Mouse (Mus musculus) midbrain, embryonic 12.5 days (tissue): ENCODE data around the gene Olfr95. TPM values are rescaled to one million over a fixed set of nuclear protein-coding genes. Genes with fewer than 3 reads are reported as not detected.

Experiments
- ATAC-seq: fragments of 200-750 bp; cut with Nextera tagmentation; 2 replicates; pipeline ENCODE4 v1.8.0; 2017; ENCODE audit warnings: low read depth, moderate TSS enrichment, moderate library complexity; ENCODE audit not compliant: low FRiP score
- H3K27ac ChIP-seq: fragments of 300-500 bp; sonication (generic); replicated peaks from 2 replicates; pipeline ENCODE4 v1.5.1; 2016; ENCODE audit warnings: mild to moderate bottlenecking
- H3K27me3 ChIP-seq: fragments of 300-500 bp; sonication (generic); 2 replicates; pipeline ENCODE4 v1.6.1; 2016; ENCODE audit warnings: mild to moderate bottlenecking
- H3K36me3 ChIP-seq: fragments of 300-500 bp; sonication (generic); 2 replicates; pipeline ENCODE4 v1.6.1; 2016
- H3K4me1 ChIP-seq: fragments of 300-500 bp; sonication (generic); 2 replicates; pipeline ENCODE4 v1.6.1; 2016
- H3K4me2 ChIP-seq: fragments of 300-500 bp; sonication (generic); replicated peaks from 2 replicates; pipeline ENCODE4 v1.6.1; 2016; ENCODE audit warnings: mild to moderate bottlenecking, moderate library complexity
- H3K4me3 ChIP-seq: fragments of 300-500 bp; sonication (generic); 2 replicates; pipeline ENCODE4 v1.5.1; 2016; ENCODE audit warnings: mild to moderate bottlenecking
- H3K9ac ChIP-seq: fragments of 300-500 bp; sonication (generic); replicated peaks from 2 replicates; pipeline ENCODE4 v1.6.1; 2016; ENCODE audit warnings: mild to moderate bottlenecking, moderate library complexity
- H3K9me3 ChIP-seq: fragments of 300-500 bp; sonication (generic); 2 replicates; pipeline ENCODE4 v1.6.1; 2016; ENCODE audit warnings: mild to moderate bottlenecking
- WGBS: fragments of 180-500 bp; shearing (Covaris S2); methylation state at CpG from one replicate; pipeline ENCODE4 v1.1.7; 2016; 5-methylcytosine and 5-hydroxymethylcytosine counted together
- polyA plus RNA-seq: library from polyadenylated mRNA; unstranded; fragments of >200 nt; fragmentation: Nextera tagmentation; extraction: Ambion mirVana; gene quantifications from 2 replicates; pipeline ENCODE4 v1.2.1, GENCODE M21; 2016

Olfr95 gene
- polyA plus RNA-seq, 1 experiment from 2014 or later: not detected

DNA sequence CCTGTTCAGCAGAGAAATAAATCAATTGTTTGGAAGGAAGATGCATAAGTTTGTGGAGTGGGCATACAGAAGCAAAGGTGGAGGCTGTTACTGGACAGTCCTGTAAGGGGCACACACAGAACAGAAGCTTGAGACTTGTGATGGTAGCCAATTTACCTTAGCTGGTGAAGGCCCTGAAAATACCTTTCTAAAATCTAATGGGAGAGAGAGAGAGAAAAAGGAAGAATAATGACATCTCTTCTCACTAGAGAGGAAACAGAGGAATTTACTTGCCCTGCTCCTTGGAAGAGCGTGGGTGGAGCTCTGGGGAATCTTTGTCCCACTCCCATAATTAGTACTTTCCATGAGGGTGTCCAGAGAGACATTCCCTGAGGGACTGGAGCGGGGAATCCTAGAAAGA, 12.0 kb downstream of the Olfr95 start, which contains the start of gene Olfr94:
Olfr94 (minus strand) TSS at position 101 of the 400 bp plus-strand sequence.
- H3K4me1 ChIP-seq: peaks cover 8% of the 10 kb centered on the region
- no peak within 1 kb of the TSS for H3K4me2 ChIP-seq
- WGBS: 74% methylated on average over 2 of the region's 2 CpGs

DNA sequence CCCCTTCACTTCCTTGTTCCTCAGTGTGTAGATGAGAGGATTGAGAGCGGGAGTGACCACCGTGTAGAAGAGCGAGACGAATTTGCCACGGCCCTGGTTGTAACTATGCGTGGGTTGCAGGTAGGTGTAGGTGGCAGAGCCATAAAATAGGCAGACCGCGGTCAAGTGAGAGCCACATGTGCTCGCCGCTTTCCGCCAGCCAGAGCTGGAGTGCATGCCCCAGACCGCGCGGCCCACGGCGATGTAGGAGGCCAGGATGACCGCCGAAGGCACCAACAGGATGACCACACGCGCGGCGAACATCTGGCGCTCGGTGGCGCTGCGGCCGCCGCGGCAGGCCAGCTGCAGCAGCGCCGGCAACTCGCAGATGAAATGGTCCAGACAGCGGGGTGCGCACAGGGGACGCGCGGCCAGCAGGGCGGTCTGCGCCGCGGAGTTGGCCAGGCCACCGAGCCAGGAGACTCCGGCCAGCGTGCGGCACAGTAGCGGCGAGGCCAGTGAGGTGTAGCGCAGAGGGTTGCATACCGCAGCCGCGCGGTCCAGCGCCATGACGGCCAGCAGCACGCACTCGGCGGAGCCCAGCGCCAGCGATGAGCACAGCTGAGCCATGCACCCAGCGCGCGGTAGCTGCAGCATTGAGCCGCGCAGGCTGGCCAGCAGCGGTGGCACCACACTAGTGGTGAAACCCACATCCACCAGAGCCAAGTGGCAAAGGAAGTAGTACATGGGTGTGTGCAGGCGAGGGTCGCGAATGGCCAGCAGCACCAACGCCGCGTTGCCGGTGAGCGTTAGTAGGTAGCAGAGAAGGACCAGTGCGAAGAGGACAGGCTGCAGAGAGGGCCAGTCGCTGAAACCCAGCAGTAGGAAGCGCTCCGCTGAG, 15.8 kb downstream of the Olfr95 start:
- Histone ChIP-seq H3K27ac (0 out of 2 replicates have a peak overlapping the region, but pooled peaks have one; percentile 26), H3K9ac (peak overlapping the region; percentile 63), H3K36me3 (no peaks in the 10 kb centered on the region), H3K27me3 (peaks cover 46% of the 10 kb centered on the region), H3K9me3 (no peaks in the 10 kb centered on the region), H3K4me2 (peak overlapping the region; percentile 96), H3K4me1 (peaks cover 8% of the 10 kb centered on the region), H3K4me3 (peak overlapping the region; percentile 64)
- ATAC-seq: peak; percentile 92
- WGBS: under 1% methylated on average over 77 of the region's 77 CpGs

More for the DNA sequence above, 12.0 kb downstream of the Olfr95 start, which contains the start of gene Olfr94:
- Histone ChIP-seq H3K27ac (no peak within 1 kb of the TSS), H3K27me3 (peaks cover 37% of the 10 kb centered on the region), H3K9me3 (no peaks in the 10 kb centered on the region), H3K36me3 (no peaks in the 10 kb centered on the region), H3K9ac (no peak within 1 kb of the TSS), H3K4me3 (no peak within 1 kb of the TSS)
- no peak for ATAC-seq

- no peak overlapping the region for H3K27ac ChIP-seq
- 94% methylated on average over 5 of the region's 5 CpGs for WGBS
- no peak overlapping the region for H3K9ac ChIP-seq
- no peaks in the 10 kb centered on the region for H3K36me3 ChIP-seq
- no peaks in the 10 kb centered on the region for H3K9me3 ChIP-seq
- peaks cover 38% of the 10 kb centered on the region for H3K27me3 ChIP-seq
- no peak overlapping the region for H3K4me2 ChIP-seq
- no peak for ATAC-seq
- no peak overlapping the region for H3K4me3 ChIP-seq
- H3K4me1 ChIP-seq: peaks cover 8% of the 10 kb centered on the region
Measured at GRCm38 (mm10) chr17:37194782-37195181, 18.1 kb downstream of the Olfr95 start.

DNA sequence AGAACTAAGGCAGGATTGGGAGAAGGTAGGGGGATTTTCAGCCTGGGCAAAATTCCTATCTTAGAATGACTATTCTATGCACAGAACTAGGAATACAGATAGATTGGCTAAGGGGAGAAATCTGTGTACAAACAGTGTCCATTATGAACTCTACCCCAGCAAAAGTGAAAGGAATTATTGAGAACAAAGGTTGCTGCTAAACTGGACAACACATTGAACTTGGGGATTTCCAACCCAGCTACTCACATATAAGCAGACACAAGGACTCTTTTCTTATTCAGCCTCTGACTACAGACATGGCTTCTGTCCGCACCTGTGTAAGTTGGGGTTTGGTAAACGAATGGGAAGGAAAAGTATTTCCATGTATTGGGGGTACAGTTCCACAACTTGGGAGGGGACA, 19.3 kb downstream of the Olfr95 start, which contains the start of gene Ubd:
Ubd (plus strand) TSS at position 237 of the 400 bp plus-strand sequence.
- WGBS: 86% methylated on average over 2 of the region's 2 CpGs

DNA sequence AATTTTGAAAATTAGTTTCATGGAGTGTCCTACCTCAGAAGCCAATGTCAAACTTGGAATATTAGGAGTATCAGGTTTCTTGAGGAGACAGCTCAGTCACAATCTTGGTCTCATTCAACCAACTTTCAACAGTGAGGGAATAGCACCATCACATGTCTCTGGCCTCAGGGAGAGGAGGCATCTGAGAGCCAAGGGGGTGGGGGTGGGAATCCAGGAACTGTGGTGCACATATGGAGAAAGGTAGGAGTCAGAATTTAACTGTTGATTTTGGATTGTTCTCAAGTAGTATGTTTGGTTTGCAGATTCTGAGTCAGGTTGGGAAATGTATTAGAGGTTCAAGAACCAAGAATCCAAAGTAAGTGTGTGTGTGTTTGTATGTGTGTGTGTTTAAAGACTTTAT, 19.9 kb downstream of the Olfr95 start:
- Histone ChIP-seq H3K9ac (no peak overlapping the region), H3K27me3 (peaks cover 30% of the 10 kb centered on the region), H3K4me3 (no peak overlapping the region), H3K27ac (no peak overlapping the region), H3K4me1 (peaks cover 8% of the 10 kb centered on the region), H3K9me3 (no peaks in the 10 kb centered on the region), H3K36me3 (no peaks in the 10 kb centered on the region), H3K4me2 (no peak overlapping the region)
- ATAC-seq: no peak

More for the DNA sequence above, 19.3 kb downstream of the Olfr95 start, which contains the start of gene Ubd:
- no peak for ATAC-seq
- Histone ChIP-seq H3K4me3 (no peak within 1 kb of the TSS), H3K9ac (no peak within 1 kb of the TSS), H3K36me3 (no peaks in the 10 kb centered on the region), H3K27ac (no peak within 1 kb of the TSS), H3K4me2 (no peak within 1 kb of the TSS), H3K4me1 (peaks cover 8% of the 10 kb centered on the region), H3K9me3 (no peaks in the 10 kb centered on the region), H3K27me3 (peaks cover 37% of the 10 kb centered on the region)

DNA sequence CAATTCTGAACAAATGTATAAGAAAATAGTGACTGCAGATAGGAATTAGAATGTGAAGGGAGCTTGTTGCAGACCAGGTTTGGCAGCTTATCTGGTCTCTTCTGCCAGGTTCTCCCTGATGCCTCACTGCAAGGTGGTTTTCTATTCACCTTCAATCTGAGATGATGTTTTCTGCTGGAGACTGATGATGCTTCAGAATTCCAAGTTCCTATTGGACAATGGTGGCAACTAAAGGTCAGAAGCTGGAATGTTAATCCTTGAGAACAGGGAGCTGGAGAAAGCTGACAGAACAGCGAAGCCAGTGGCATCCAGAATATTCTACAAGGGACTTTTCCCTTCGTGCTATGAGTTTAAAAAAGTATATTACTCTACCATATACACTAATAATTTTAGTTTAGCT, 22.2 kb downstream of the Olfr95 start:
- Histone ChIP-seq H3K9ac (no peak overlapping the region), H3K4me1 (no peaks in the 10 kb centered on the region), H3K4me3 (no peak overlapping the region), H3K27me3 (peaks cover 9% of the 10 kb centered on the region; the same call in 1 of the 2 replicates), H3K9me3 (no peaks in the 10 kb centered on the region), H3K27ac (no peak overlapping the region), H3K4me2 (no peak overlapping the region), H3K36me3 (no peaks in the 10 kb centered on the region)
- 30% methylated on average over 2 of the region's 2 CpGs for WGBS
- no peak for ATAC-seq

GRCm38 (mm10) chr17:37185474-37185873, 27.4 kb downstream of the Olfr95 start:
- H3K36me3 ChIP-seq: no peaks in the 10 kb centered on the region
- no peak overlapping the region for H3K4me3 ChIP-seq
- H3K4me1 ChIP-seq: no peaks in the 10 kb centered on the region
- H3K4me2 ChIP-seq: no peak overlapping the region
- H3K27ac ChIP-seq: no peak overlapping the region
- no peak overlapping the region for H3K9ac ChIP-seq
- H3K27me3 ChIP-seq: no peaks in the 10 kb centered on the region
- WGBS: 54% methylated on average over 6 of the region's 6 CpGs
- no peak for ATAC-seq
- no peaks in the 10 kb centered on the region for H3K9me3 ChIP-seq

DNA sequence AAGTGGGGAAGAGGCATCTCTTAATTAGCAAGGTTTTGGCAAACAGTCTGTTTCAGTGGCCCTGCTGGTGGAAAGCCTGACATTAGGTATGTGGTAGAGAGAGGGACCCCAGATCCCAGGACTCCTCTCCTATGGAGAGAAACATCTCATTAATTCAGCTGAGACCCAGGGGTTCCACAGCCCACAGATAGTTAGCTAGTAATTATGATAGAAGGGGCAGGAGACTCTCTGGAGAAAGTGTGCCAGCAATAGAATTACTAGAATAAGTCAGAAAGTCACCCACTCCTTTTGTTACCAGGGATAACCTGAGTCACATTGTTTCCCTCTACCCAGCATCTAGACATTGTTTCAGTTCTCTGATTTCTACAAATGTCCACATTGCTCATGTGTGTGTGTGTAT, 51.5 kb downstream of the Olfr95 start, which contains the start of gene Olfr93:
Olfr93 (minus strand) TSS at position 101 of the 400 bp plus-strand sequence.
- no peak for ATAC-seq
- no peaks in the 10 kb centered on the region for H3K9me3 ChIP-seq
- no peaks in the 10 kb centered on the region for H3K36me3 ChIP-seq
- no peaks in the 10 kb centered on the region for H3K4me1 ChIP-seq
- no peaks in the 10 kb centered on the region for H3K27me3 ChIP-seq
- no peak within 1 kb of the TSS for H3K27ac ChIP-seq
- H3K9ac ChIP-seq: no peak within 1 kb of the TSS
- no peak within 1 kb of the TSS for H3K4me3 ChIP-seq
- H3K4me2 ChIP-seq: no peak within 1 kb of the TSS

Other genes starting within 250 kb of the Olfr95 start
- 0.28 and 0.37 TPM in 2 replicates for gene 2410137M14Rik, start 231.9 kb downstream of the Olfr95 start, polyA plus RNA-seq
- gene H2-M5, start 223.6 kb downstream of the Olfr95 start, polyA plus RNA-seq: 2.4 and 2.9 TPM in 2 replicates
- gene Zfp57, start 212.0 kb downstream of the Olfr95 start, polyA plus RNA-seq: 175 and 190 TPM in 2 replicates
- 0.68 and 0.96 TPM in 2 replicates for gene Mog, start 189.7 kb downstream of the Olfr95 start, polyA plus RNA-seq
- 33.4 and 35.9 TPM in 2 replicates for gene Gabbr1, start 167.2 kb downstream of the Olfr95 start, polyA plus RNA-seq
- 0.14 TPM in 1 of 2 replicates, not detected in the other for gene Olfr90, start 124.6 kb downstream of the Olfr95 start, polyA plus RNA-seq
- not detected in 2 replicates for gene Olfr91, start 114.8 kb downstream of the Olfr95 start, polyA plus RNA-seq
- not detected in 2 replicates for gene Olfr92, start 93.0 kb downstream of the Olfr95 start, polyA plus RNA-seq
- gene Olfr93, start 51.6 kb downstream of the Olfr95 start, polyA plus RNA-seq: not detected in 2 replicates
- gene Ubd, start 19.2 kb downstream of the Olfr95 start, polyA plus RNA-seq: not detected in 2 replicates
- not detected in 2 replicates for gene Olfr94, start 12.1 kb downstream of the Olfr95 start, polyA plus RNA-seq
- gene Olfr96, start 7.0 kb upstream of the Olfr95 start, polyA plus RNA-seq: not detected in 2 replicates
- not detected in 2 replicates for gene Olfr97, start 24.2 kb upstream of the Olfr95 start, polyA plus RNA-seq
- not detected in 2 replicates for gene Olfr98, start 50.6 kb upstream of the Olfr95 start, polyA plus RNA-seq
- 0.99 and 1.6 TPM in 2 replicates for gene H2-M3, start 57.1 kb upstream of the Olfr95 start, polyA plus RNA-seq
- not detected in 2 replicates for gene Olfr99, start 70.3 kb upstream of the Olfr95 start, polyA plus RNA-seq
- not detected in 2 replicates for gene Olfr101, start 91.2 kb upstream of the Olfr95 start, polyA plus RNA-seq
- not detected in 2 replicates for gene Olfr102, start 103.9 kb upstream of the Olfr95 start, polyA plus RNA-seq
- not detected in 2 replicates for gene Olfr103, start 126.6 kb upstream of the Olfr95 start, polyA plus RNA-seq
- not detected in 2 replicates for gene Olfr104-ps, start 146.5 kb upstream of the Olfr95 start, polyA plus RNA-seq
- not detected in 2 replicates for gene Olfr105-ps, start 165.9 kb upstream of the Olfr95 start, polyA plus RNA-seq
- gene Olfr106-ps, start 177.3 kb upstream of the Olfr95 start, polyA plus RNA-seq: not detected in 2 replicates
- gene Olfr107, start 186.1 kb upstream of the Olfr95 start, polyA plus RNA-seq: not detected in 2 replicates
- gene Olfr108, start 232.4 kb upstream of the Olfr95 start, polyA plus RNA-seq: not detected in 2 replicates
- not detected in 2 replicates for gene Olfr109, start 245.8 kb upstream of the Olfr95 start, polyA plus RNA-seq